Mouse (Mus musculus): Measurements from ENCODE around the gene Cfap97.
A peak's percentile ranks its signal among the peaks of the same experiment; 100 is the strongest.
"Not testable (repeated sequence)": the region's sequence is repeated elsewhere in the genome, so short reads cannot be mapped to it uniquely, and the experiment has no call there.

Gene Cfap97

DNA sequence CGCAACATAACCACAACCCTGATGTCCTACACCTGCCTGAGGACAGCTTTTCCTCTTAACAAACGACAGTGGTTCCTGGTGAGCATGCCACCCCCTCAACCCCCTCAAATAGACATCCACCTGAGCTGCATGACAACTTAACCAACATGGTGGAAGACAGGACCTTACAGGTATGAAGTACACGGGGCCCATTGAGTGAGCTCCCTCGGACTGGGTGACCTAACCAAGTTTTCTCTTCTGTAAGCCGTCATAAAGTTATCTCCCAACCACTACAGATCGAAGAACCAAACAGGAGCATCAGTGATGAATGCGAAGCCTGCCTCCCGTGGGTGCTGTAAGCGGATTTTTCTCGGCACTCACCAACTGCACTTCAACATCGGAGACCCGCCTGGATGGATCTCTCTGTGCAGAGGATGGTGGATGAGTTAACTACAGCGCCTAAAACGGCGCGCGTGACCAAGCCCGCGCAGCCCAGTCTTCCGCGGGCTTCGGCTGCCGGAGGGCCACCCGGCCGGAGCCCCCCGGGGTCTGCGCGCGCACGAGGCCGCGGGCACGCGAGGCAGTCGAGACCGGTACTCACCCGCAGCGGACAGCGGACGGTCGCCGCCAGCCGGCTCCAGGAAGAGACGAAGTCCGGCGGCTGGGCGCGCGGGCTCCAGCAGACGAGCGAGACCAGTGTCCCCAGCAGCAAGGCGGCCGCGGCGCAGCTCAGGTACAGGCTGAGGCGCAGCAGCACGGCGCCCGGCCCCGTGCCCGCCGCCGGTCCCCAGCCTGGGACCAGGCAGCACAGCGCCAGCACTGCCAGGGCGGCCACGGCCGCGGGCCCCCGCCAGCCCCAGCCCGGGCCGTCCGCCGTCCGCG is at the start of gene Cfap97:
TSS of gene Cfap97 (plus strand) at position 570 of the 861 bp plus-strand sequence.
- peak; percentile 22 to 33 for DNase-seq (ENCODE audit: low read depth in 2 of 2, low spot score in 2 of 2)

DNA sequence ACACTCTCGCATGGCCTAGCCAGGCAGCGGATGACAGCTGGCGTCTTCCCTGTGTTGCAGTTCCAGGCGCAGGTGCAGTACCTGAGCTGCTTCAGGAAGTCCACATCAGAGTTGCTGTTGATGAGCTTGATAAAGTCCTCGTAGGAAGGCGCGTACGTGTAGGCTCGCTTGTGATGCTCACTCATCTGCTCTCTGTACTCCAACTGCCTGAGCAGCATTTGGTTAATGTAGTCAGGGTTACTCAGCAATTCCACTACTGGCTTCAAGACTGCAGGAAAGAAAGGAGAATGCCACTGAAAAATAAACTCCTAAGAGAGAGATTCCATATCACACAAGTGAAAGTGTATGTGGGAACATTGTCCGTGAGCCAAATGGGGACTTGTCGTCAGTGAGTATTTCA is 48.1 kb upstream of the Cfap97 start:
- DNase-seq (ENCODE audit: low read depth in 2 of 2, low spot score in 2 of 2) = no peak

- DNase-seq (ENCODE audit: low read depth in 2 of 2, low spot score in 2 of 2) = no peak
These were observed 43.9 kb upstream of the Cfap97 start for GRCm38 (mm10) chr8:46107690-46108089.

GRCm38 (mm10) chr8:46113421-46114170 is 38.0 kb upstream of the Cfap97 start:
- DNase-seq (ENCODE audit: low read depth in 2 of 2, low spot score in 2 of 2) = not testable (repeated sequence)

DNA sequence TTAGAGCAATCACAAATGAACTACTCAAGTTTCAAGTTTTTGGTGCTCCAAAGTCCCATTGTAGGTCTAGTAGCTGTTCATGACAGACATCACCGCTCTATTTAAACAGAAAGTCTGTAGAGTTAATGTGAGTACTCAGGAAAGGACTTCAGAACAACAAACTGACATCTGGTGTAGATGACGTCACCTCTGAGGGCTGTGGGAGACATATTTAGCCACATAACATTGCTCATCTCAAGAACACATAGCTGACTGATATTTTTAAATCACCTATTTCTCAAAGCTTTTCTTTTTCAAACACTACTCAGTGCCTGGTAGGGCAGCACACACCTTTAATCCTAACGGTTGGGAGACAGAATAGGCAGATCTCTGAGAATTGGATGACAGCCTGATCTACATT is 34.4 kb upstream of the Cfap97 start:
- no peak for DNase-seq (ENCODE audit: low read depth in 2 of 2, low spot score in 2 of 2)

- DNase-seq (ENCODE audit: low read depth in 2 of 2, low spot score in 2 of 2) = no peak
These were observed 32.4 kb upstream of the Cfap97 start for GRCm38 (mm10) chr8:46119176-46119575.

- no peak for DNase-seq (ENCODE audit: low read depth in 2 of 2, low spot score in 2 of 2)
These were observed 29.1 kb upstream of the Cfap97 start for GRCm38 (mm10) chr8:46122498-46122897.

DNA sequence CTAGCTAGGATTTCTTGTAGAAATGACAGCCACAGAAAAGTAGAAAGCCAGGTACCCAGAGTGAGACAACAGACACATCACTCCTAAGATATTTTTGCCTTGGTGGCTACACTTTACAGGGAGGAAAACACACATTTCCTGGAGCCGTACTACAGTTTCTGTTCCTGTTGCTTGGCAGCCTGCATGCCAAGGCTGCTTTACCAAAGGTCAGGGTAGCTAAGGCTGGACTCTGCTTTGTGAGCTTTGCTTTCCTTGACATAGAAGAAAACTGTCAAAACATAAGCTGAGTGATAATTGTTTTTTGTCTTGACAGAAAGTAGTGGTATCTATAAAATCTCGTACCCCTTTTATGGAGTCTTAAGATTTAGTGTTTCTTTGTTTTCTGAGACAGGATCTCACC is 21.1 kb upstream of the Cfap97 start:
- no peak for DNase-seq (ENCODE audit: low read depth in 2 of 2, low spot score in 2 of 2)

DNA sequence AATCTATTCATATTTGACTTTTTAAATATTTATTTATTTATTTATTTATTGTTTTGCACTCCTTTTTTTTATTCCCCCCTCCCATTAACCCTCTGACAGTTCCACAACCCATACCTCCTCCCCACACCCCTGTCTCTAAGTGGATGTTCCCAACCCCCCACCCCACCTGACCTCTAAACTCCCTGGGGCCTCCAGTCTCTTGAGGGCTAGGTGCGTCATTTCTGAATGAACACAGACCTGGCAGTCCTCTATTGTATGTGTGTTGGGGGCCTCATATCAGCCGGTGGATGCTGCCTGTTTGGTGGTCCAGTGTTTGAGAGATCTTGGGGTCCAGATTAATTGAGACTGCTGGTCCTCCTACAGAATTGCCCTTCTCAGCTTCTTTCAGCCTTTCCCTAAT is 16.0 kb upstream of the Cfap97 start:
- not testable (repeated sequence) for DNase-seq (ENCODE audit: low read depth in 2 of 2, low spot score in 2 of 2)

GRCm38 (mm10) chr8:46137336-46137735 is 14.2 kb upstream of the Cfap97 start:
- no peak for DNase-seq (ENCODE audit: low read depth in 2 of 2, low spot score in 2 of 2)

DNA sequence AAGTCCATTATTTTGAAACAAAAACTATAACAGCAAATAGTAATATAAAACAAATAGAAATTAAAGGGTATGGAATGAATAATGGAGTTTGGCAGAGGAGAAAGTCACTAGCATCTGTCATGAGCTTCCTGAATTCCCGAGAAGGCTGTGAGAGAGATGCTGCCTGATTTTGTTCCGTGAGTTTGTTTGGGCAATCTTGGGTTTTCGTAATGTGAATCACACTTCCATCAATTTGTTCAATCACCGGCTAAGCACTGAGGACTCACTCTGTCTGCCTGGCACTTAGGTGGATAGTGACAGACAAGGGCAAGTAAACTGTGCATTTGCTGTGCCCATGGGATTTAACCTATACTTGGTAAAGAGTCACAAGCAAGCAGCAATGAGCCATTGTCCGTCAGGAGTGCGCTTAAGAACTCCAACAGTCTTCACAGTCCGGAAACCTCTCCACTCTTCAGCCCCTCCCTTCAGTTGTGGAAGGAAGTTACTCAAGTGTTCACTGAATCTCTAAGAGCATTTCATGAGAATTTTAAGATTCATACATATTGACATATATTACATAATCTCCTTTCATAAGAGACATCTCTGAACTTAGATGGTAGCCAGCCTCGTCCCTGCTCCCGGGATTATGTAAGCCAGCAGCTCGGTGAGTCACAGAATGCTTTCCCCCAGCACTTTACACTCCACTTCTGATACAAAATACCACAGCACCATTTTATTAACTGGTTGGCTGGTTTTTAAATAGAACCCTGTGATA is 13.6 kb upstream of the Cfap97 start:
- DNase-seq (ENCODE audit: low read depth in 2 of 2, low spot score in 2 of 2) = no peak

- DNase-seq (ENCODE audit: low read depth in 2 of 2, low spot score in 2 of 2) = no peak
These were observed 11.0 kb upstream of the Cfap97 start for GRCm38 (mm10) chr8:46140376-46141120.

DNA sequence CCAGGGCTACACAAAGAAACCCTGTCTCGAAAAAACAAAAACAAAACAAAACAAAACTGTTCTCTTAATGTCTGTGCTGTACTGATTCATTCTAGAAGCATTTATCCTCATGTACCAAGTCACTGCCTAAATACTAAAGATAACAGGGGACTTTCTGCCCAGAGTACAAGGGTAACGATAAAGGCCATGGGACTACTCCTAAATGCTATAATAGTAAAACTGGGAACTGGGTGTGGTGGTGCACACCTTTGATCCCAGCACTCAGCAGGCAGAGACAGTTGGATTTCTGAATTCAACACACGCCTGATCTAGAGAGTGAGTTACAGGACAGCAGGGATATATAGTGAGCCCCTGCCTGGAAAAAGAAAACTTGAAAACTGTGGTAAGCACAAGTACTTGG is 9.9 kb upstream of the Cfap97 start:
- DNase-seq (ENCODE audit: low read depth in 2 of 2, low spot score in 2 of 2) = no peak

GRCm38 (mm10) chr8:46142498-46143081 is 9.0 kb upstream of the Cfap97 start:
- DNase-seq (ENCODE audit: low read depth in 2 of 2, low spot score in 2 of 2) = no peak

- no peak for DNase-seq (ENCODE audit: low read depth in 2 of 2, low spot score in 2 of 2)
These were observed 8.1 kb upstream of the Cfap97 start for GRCm38 (mm10) chr8:46143470-46143869.

- DNase-seq (ENCODE audit: low read depth in 2 of 2, low spot score in 2 of 2) = no peak
These were observed 7.6 kb upstream of the Cfap97 start for GRCm38 (mm10) chr8:46143924-46144323.

- no peak for DNase-seq (ENCODE audit: low read depth in 2 of 2, low spot score in 2 of 2)
These were observed 5.4 kb upstream of the Cfap97 start for GRCm38 (mm10) chr8:46146173-46146572.

DNA sequence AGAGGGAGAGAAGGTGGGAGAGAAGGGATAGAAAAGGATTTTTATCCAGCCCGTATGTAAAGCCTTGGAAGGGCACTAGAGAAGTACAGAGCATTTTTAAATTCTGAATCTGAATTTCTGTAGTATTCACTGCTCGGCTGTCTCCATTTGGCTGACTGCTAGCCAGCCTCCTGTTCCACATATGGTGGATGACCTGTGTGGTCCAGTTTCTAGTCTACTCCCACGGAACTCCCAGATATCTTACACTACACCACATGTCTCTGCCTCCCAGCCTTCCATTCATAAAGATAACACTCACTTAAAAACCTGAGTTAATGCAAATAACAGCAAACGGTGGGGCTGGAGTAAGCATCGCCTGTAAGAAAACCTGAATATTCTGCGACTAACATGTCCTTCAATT is 2.3 kb upstream of the Cfap97 start:
- DNase-seq (ENCODE audit: low read depth in 2 of 2, low spot score in 2 of 2) = no peak

DNA sequence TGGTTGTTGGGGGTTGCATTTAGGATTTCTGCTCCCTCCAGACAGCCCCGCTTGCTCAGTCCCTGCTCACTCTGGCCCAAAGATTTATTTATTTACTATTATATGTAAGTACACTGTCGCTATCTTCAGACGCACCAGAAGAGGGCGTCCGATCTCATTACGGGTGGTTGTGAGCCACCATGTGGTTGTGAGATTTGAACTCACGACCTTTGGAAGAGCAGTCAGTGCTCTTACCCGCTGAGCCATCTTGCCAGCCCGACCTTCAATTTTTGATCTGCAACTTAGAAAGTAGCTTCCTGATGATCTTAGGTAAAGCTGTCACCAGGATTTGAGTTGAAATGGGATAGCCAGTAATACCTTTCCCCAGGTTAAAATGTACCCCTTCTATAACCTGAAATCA is 1.8 kb upstream of the Cfap97 start:
- DNase-seq (ENCODE audit: low read depth in 2 of 2, low spot score in 2 of 2) = no peak
